Mouse (Mus musculus) C2C12 (cell line): ENCODE results near the gene Arhgap23.

Experiments used
- CTCF ChIP-seq: IDR thresholded peaks from one replicate; pipeline ENCODE4 v1.5.1; 2011; ENCODE audit not compliant: control insufficient read depth, insufficient read depth, insufficient read length
- FOSL1 ChIP-seq: IDR thresholded peaks from one replicate; pipeline ENCODE4 v1.8.0; 2011; ENCODE audit warnings: mild to moderate bottlenecking, low read length; ENCODE audit not compliant: poor library complexity, insufficient read depth, severe bottlenecking
- MAX ChIP-seq: IDR thresholded peaks from one replicate; pipeline ENCODE4 v1.6.1; 2011; ENCODE audit warnings: mild to moderate bottlenecking, control low read depth
- MYOG ChIP-seq: IDR thresholded peaks from one replicate; pipeline ENCODE4 v1.6.1; 2011; ENCODE audit not compliant: control insufficient read depth, insufficient read length; ENCODE audit errors: extremely low read depth
- USF1 ChIP-seq: IDR thresholded peaks from one replicate; pipeline ENCODE4 v1.6.1; 2011; ENCODE audit warnings: low read depth, mild to moderate bottlenecking, control low read depth, moderate library complexity

GRCm38 (mm10) chr11:97506331-97506730 is 91.0 kb downstream of the Arhgap23 start:
- TF ChIP-seq MYOG (no peak), CTCF (no peak), USF1 (no peak), MAX (no peak), FOSL1 (no peak)
